Mouse (Mus musculus): ENCODE results near the gene Trim62. TPM values are rescaled to one million over a fixed set of nuclear protein-coding genes. Genes with fewer than 3 reads are reported as not detected.

Trim62 gene
- polyA plus RNA-seq, 1 experiment from 2014 or later = 13.1 TPM

- Histone ChIP-seq H3K27ac (ENCODE audit: low read depth, low read length) (no peak overlapping the region), H3K4me1 (replicated peaks; ENCODE audit: control insufficient read depth, insufficient read depth, low read length) (peaks cover 12% of the 10 kb centered on the region), H3K9me3 (ENCODE audit: control insufficient read depth, low read length) (no peaks in the 10 kb centered on the region), H3K4me3 (ENCODE audit: low read depth, low read length) (no peak overlapping the region), H3K27me3 (ENCODE audit: control insufficient read depth, insufficient read depth, low read length) (no peaks in the 10 kb centered on the region), H3K4me2 (replicated peaks; ENCODE audit: low read depth, low read length) (no peak overlapping the region), H3K36me3 (ENCODE audit: control insufficient read depth, insufficient read depth, low read length) (no peaks in the 10 kb centered on the region), H3K9ac (ENCODE audit: low read depth, low read length) (no peak overlapping the region)
- DNase-seq (ENCODE audit: low spot score) (peak; percentile 43), ATAC-seq (ENCODE audit: low FRiP score) (no peak)
- WGBS = 9% methylated on average over 7 of the region's 7 CpGs
Measured at GRCm38 (mm10) chr4:128897911-128898421, 14.6 kb downstream of the Trim62 start.

GRCm38 (mm10) chr4:128899332-128899731, 16.0 kb downstream of the Trim62 start:
- 4% methylated on average over 6 of the region's 6 CpGs for WGBS
- Histone ChIP-seq H3K36me3 (ENCODE audit: control insufficient read depth, insufficient read depth, low read length) (no peaks in the 10 kb centered on the region), H3K27ac (ENCODE audit: low read depth, low read length) (peak overlapping the region; percentile 91), H3K9ac (ENCODE audit: low read depth, low read length) (peak overlapping the region; percentile 56), H3K27me3 (ENCODE audit: control insufficient read depth, insufficient read depth, low read length) (no peaks in the 10 kb centered on the region), H3K9me3 (ENCODE audit: control insufficient read depth, low read length) (no peaks in the 10 kb centered on the region), H3K4me1 (replicated peaks; ENCODE audit: control insufficient read depth, insufficient read depth, low read length) (peaks cover 14% of the 10 kb centered on the region), H3K4me3 (ENCODE audit: low read depth, low read length) (no peak overlapping the region), H3K4me2 (replicated peaks; ENCODE audit: low read depth, low read length) (no peak overlapping the region; the same call in 1 of the 2 replicates)
- peak; percentile 86 for ATAC-seq (ENCODE audit: low FRiP score)
- DNase-seq (ENCODE audit: low spot score) = peak; percentile 85

DNA sequence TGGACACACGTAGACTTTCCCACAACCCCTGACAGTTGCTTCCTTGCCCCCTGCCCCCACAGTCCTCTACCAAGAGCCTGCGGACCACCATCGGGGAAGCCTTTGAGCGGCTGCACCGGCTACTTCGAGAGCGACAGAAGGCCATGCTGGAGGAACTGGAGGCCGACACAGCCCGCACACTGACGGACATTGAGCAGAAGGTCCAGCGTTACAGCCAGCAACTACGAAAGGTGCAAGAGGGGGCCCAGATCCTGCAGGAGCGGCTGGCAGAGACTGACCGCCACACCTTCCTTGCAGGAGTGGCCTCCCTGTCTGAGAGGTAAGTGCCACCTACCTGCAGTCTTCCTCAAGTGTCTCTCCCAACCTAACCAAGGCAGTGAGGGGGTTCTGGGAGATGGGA, 17.1 kb downstream of the Trim62 start:
- H3K4me1 ChIP-seq (replicated peaks; ENCODE audit: control insufficient read depth, insufficient read depth, low read length) = peaks cover 17% of the 10 kb centered on the region
- H3K4me2 ChIP-seq (replicated peaks; ENCODE audit: low read depth, low read length) = no peak overlapping the region
- no peak for ATAC-seq (ENCODE audit: low FRiP score)
- peak overlapping the region; percentile 91; the same call in 1 of the 2 replicates for H3K27ac ChIP-seq (ENCODE audit: low read depth, low read length)
- no peaks in the 10 kb centered on the region for H3K36me3 ChIP-seq (ENCODE audit: control insufficient read depth, insufficient read depth, low read length)
- no peaks in the 10 kb centered on the region for H3K27me3 ChIP-seq (ENCODE audit: control insufficient read depth, insufficient read depth, low read length)
- no peak for DNase-seq (ENCODE audit: low spot score)
- 82% methylated on average over 14 of the region's 14 CpGs for WGBS
- no peak overlapping the region for H3K4me3 ChIP-seq (ENCODE audit: low read depth, low read length)
- no peaks in the 10 kb centered on the region for H3K9me3 ChIP-seq (ENCODE audit: control insufficient read depth, low read length)
- no peak overlapping the region for H3K9ac ChIP-seq (ENCODE audit: low read depth, low read length)

DNA sequence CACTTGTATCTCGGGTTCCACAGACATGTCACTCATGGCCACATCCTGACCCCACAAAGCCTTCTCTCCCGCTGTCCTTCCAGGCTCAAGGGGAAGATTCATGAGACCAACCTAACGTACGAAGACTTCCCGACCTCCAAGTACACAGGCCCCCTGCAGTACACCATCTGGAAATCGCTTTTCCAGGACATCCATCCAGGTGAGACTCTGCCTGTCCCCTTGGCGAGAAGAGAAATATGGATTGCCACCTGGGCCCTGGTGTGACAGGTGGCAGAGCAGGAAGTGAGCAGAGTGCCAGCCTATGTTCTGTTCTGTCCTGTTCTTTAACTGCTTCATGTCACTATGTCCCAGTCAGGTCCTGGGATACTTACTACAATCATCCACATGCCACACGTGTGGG, 19.0 kb downstream of the Trim62 start:
- Histone ChIP-seq H3K4me2 (replicated peaks; ENCODE audit: low read depth, low read length) (no peak overlapping the region), H3K27ac (ENCODE audit: low read depth, low read length) (no peak overlapping the region), H3K4me1 (replicated peaks; ENCODE audit: control insufficient read depth, insufficient read depth, low read length) (peaks cover 21% of the 10 kb centered on the region), H3K9me3 (ENCODE audit: control insufficient read depth, low read length) (no peaks in the 10 kb centered on the region), H3K4me3 (ENCODE audit: low read depth, low read length) (no peak overlapping the region), H3K27me3 (ENCODE audit: control insufficient read depth, insufficient read depth, low read length) (no peaks in the 10 kb centered on the region), H3K36me3 (ENCODE audit: control insufficient read depth, insufficient read depth, low read length) (no peaks in the 10 kb centered on the region), H3K9ac (ENCODE audit: low read depth, low read length) (no peak overlapping the region)
- DNase-seq (ENCODE audit: low spot score) = no peak
- WGBS = 88% methylated on average over 8 of the region's 8 CpGs
- ATAC-seq (ENCODE audit: low FRiP score) = no peak

DNA sequence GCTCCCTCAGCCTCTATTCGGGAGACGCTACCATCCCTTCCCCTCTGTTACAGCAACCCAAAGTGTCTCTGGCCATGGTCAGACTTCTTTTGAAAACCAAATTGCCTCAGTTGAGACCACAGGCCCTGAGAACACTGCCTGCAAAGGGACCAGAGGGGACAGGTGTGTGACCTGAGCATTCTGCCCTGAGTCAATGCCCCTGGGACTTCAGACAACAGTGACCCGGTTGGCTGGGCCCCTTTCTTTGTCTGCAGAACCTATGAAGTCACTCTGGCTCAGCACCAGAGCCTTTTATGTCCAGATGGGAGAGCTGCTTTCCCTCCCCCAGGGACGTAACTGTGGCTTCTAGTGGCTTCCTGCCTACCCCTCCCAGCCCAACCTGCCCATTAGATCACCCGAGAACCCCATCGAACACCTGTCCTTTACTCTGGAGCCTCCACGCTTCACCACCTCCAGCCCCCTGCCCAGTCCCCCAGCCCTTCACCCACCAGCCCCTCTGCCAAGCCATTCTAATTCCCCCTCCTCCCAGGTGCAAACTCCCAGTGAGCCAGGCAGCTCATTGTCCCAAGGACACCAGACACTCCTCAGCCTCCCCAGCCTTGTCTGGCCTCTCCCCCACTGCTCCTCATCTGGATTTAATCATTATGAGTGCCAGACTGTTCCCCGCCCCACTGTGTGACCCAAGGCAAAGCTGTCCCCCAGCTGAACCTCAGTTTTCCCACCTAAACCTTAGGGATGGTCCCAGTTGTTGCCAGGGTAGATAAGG, 20.8 kb downstream of the Trim62 start:
- Histone ChIP-seq H3K4me2 (replicated peaks; ENCODE audit: low read depth, low read length) (no peak overlapping the region), H3K4me3 (ENCODE audit: low read depth, low read length) (no peak overlapping the region), H3K27me3 (ENCODE audit: control insufficient read depth, insufficient read depth, low read length) (no peaks in the 10 kb centered on the region), H3K36me3 (ENCODE audit: control insufficient read depth, insufficient read depth, low read length) (no peaks in the 10 kb centered on the region), H3K27ac (ENCODE audit: low read depth, low read length) (0 out of 2 replicates have a peak overlapping the region, but pooled peaks have one; percentile 17), H3K9ac (ENCODE audit: low read depth, low read length) (no peak overlapping the region), H3K9me3 (ENCODE audit: control insufficient read depth, low read length) (no peaks in the 10 kb centered on the region), H3K4me1 (replicated peaks; ENCODE audit: control insufficient read depth, insufficient read depth, low read length) (peaks cover 11% of the 10 kb centered on the region)
- no peak for DNase-seq (ENCODE audit: low spot score)
- WGBS = 48% methylated on average over 8 of the region's 8 CpGs
- no peak for ATAC-seq (ENCODE audit: low FRiP score)

DNA sequence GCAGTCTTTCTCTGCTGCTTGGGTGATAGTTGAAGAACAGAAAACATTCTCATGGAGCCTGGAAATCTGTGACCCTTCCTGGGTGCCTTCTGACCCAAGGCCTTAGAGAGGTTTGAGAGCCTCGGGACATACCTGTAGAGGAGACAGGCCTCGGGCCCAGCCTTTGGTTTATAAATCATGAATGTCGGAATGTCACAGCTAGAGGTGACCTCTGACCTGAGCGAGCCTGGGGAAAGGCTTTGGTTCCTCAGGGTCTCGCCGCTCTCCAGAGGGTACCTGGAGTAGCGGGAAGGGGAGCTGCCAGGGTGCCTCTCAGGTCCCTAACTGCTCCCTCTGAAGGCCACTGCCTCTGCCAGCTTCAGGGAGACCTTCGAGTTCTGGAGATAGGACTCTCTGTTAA, 21.9 kb downstream of the Trim62 start:
- 23% methylated on average over 8 of the region's 8 CpGs for WGBS
- H3K27ac ChIP-seq (ENCODE audit: low read depth, low read length) = no peak overlapping the region
- no peak for DNase-seq (ENCODE audit: low spot score)
- H3K4me3 ChIP-seq (ENCODE audit: low read depth, low read length) = no peak overlapping the region
- H3K4me1 ChIP-seq (replicated peaks; ENCODE audit: control insufficient read depth, insufficient read depth, low read length) = peaks cover 8% of the 10 kb centered on the region
- no peak for ATAC-seq (ENCODE audit: low FRiP score)
- no peak overlapping the region for H3K9ac ChIP-seq (ENCODE audit: low read depth, low read length)
- no peaks in the 10 kb centered on the region for H3K27me3 ChIP-seq (ENCODE audit: control insufficient read depth, insufficient read depth, low read length)
- H3K36me3 ChIP-seq (ENCODE audit: control insufficient read depth, insufficient read depth, low read length) = no peaks in the 10 kb centered on the region
- no peak overlapping the region for H3K4me2 ChIP-seq (replicated peaks; ENCODE audit: low read depth, low read length)
- no peaks in the 10 kb centered on the region for H3K9me3 ChIP-seq (ENCODE audit: control insufficient read depth, low read length)

DNA sequence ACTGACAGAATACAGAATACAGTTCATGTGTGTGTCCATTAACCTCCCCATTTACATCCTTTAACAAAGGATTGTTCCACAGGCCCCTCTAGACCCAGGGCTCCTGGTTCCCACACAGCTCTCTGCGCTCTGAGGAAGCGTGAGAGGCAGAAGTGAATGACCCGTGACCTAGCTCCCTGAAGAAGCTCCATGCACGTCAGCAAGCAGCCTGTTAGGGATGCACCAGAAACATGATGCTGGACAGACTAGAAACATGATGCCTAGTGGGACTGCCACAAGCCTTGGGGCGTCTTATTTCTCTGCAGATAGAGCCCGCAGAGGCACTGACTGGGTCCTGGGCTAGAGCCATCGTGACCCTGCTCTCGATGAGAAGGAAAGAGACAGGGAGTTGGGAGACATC, 23.4 kb downstream of the Trim62 start:
- no peak for ATAC-seq (ENCODE audit: low FRiP score)
- no peak overlapping the region for H3K4me3 ChIP-seq (ENCODE audit: low read depth, low read length)
- H3K4me2 ChIP-seq (replicated peaks; ENCODE audit: low read depth, low read length) = no peak overlapping the region
- H3K9me3 ChIP-seq (ENCODE audit: control insufficient read depth, low read length) = no peaks in the 10 kb centered on the region
- WGBS = 33% methylated on average over 8 of the region's 8 CpGs
- H3K36me3 ChIP-seq (ENCODE audit: control insufficient read depth, insufficient read depth, low read length) = no peaks in the 10 kb centered on the region
- 0 out of 2 replicates have a peak overlapping the region, but pooled peaks have one; percentile 10 for H3K27ac ChIP-seq (ENCODE audit: low read depth, low read length)
- DNase-seq (ENCODE audit: low spot score) = no peak
- no peak overlapping the region for H3K9ac ChIP-seq (ENCODE audit: low read depth, low read length)
- peaks cover 8% of the 10 kb centered on the region for H3K4me1 ChIP-seq (replicated peaks; ENCODE audit: control insufficient read depth, insufficient read depth, low read length)
- H3K27me3 ChIP-seq (ENCODE audit: control insufficient read depth, insufficient read depth, low read length) = no peaks in the 10 kb centered on the region

DNA sequence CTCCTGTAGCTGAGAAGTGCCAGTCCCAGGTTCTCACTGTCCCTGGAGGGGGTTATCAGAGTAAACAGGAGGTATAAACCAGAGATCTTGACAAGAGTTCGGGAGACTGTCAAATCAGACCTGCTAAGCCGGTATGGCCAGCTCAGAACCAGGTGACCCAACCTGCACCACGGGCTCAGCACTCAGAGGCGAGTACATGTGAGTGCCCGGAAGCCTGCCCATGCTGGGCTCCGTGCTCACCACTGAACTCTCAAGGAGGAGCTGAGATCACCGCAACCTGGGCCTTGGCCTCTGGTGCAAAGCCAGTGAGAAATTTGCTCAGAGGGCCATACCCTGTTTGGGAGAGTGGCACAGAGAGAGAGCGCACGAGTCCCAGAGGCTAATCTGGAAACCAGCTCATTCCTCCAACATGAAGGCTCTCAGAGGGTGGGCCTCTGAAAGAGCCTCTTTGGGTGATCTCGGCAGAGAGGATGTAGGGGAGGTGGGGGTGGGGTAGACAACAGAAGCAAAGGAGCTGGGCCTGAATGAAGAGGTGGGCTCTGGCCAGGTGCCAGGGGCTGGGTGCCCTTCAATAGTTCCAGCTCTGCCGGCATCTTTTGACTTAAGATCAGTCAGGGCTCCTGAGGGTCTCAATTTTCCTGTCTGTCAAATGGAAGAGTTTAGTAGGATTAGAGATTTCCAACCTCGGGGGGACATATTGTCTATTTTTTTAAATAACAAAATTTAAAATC, 24.0 kb downstream of the Trim62 start:
- Histone ChIP-seq H3K4me1 (replicated peaks; ENCODE audit: control insufficient read depth, insufficient read depth, low read length) (peaks cover 8% of the 10 kb centered on the region), H3K4me2 (replicated peaks; ENCODE audit: low read depth, low read length) (no peak overlapping the region), H3K27ac (ENCODE audit: low read depth, low read length) (no peak overlapping the region), H3K9ac (ENCODE audit: low read depth, low read length) (no peak overlapping the region), H3K36me3 (ENCODE audit: control insufficient read depth, insufficient read depth, low read length) (no peaks in the 10 kb centered on the region), H3K4me3 (ENCODE audit: low read depth, low read length) (no peak overlapping the region), H3K27me3 (ENCODE audit: control insufficient read depth, insufficient read depth, low read length) (no peaks in the 10 kb centered on the region), H3K9me3 (ENCODE audit: control insufficient read depth, low read length) (no peaks in the 10 kb centered on the region)
- ATAC-seq (ENCODE audit: low FRiP score) (no peak), DNase-seq (ENCODE audit: low spot score) (no peak)
- WGBS = 69% methylated on average over 12 of the region's 12 CpGs

Data from hindbrain, embryonic 11.5 days (tissue).